Mouse (Mus musculus) ovary, adult 18-20 months (tissue): ENCODE measurements around the gene Smg6.

Experiments used
- DNase-seq: peaks from one replicate; pipeline ENCODE4 v3.0.0; 2022; ENCODE audit warnings: low spot score, mixed read lengths

Smg6 gene

GRCm38 (mm10) chr11:75190905-75191441 lies 265.4 kb downstream of the Smg6 start, which contains the start of gene Dph1:
Gene Dph1 (minus strand): TSS chr11:75191241.
- DNase-seq = no peak

GRCm38 (mm10) chr11:75191841-75192240 lies 266.2 kb downstream of the Smg6 start:
- no peak for DNase-seq

GRCm38 (mm10) chr11:75192336-75193214 lies 267.0 kb downstream of the Smg6 start:
- peak; percentile 73 for DNase-seq

- DNase-seq = peak; percentile 68
Measured at GRCm38 (mm10) chr11:75193256-75194071, 267.8 kb downstream of the Smg6 start, which contains the start of gene Rtn4rl1. Gene Rtn4rl1 (plus strand): TSS chr11:75193783.

GRCm38 (mm10) chr11:75194121-75194849 lies 268.7 kb downstream of the Smg6 start:
- no peak for DNase-seq

- no peak for DNase-seq
Measured at GRCm38 (mm10) chr11:75194850-75195461, 269.3 kb downstream of the Smg6 start.

- DNase-seq = no peak
Measured at GRCm38 (mm10) chr11:75196131-75196530, 270.5 kb downstream of the Smg6 start.

GRCm38 (mm10) chr11:75197956-75198355 lies 272.3 kb downstream of the Smg6 start:
- no peak for DNase-seq

GRCm38 (mm10) chr11:75198792-75199191 lies 273.2 kb downstream of the Smg6 start:
- DNase-seq = no peak

- DNase-seq = no peak
Measured at GRCm38 (mm10) chr11:75199951-75200350, 274.3 kb downstream of the Smg6 start.

GRCm38 (mm10) chr11:75200935-75201334 lies 275.3 kb downstream of the Smg6 start:
- no peak for DNase-seq

- no peak for DNase-seq
Measured at GRCm38 (mm10) chr11:75201721-75202120, 276.1 kb downstream of the Smg6 start.

- no peak for DNase-seq
Measured at GRCm38 (mm10) chr11:75203926-75204325, 278.3 kb downstream of the Smg6 start.

GRCm38 (mm10) chr11:75204472-75204871 lies 278.8 kb downstream of the Smg6 start:
- DNase-seq = no peak

GRCm38 (mm10) chr11:75206347-75206746 lies 280.7 kb downstream of the Smg6 start:
- no peak for DNase-seq

GRCm38 (mm10) chr11:75209363-75209762 lies 283.7 kb downstream of the Smg6 start:
- DNase-seq = no peak

GRCm38 (mm10) chr11:75210093-75210492 lies 284.5 kb downstream of the Smg6 start:
- no peak for DNase-seq

GRCm38 (mm10) chr11:75210755-75211154 lies 285.1 kb downstream of the Smg6 start:
- no peak for DNase-seq

GRCm38 (mm10) chr11:75212031-75212667 lies 286.5 kb downstream of the Smg6 start:
- peak; percentile 23 for DNase-seq

GRCm38 (mm10) chr11:75212876-75213275 lies 287.3 kb downstream of the Smg6 start:
- DNase-seq = no peak
